Mouse (Mus musculus): ENCODE data around the gene Uba7. TPM values are rescaled to one million over a fixed set of nuclear protein-coding genes. Genes with fewer than 3 reads are reported as not detected.

Uba7 gene
- polyA plus RNA-seq, 1 experiment from 2014 or later: 2.7 TPM

- Histone ChIP-seq H3K4me2 (no peak overlapping the region), H3K9ac (no peak overlapping the region), H3K36me3 (ENCODE audit: poor library complexity, severe bottlenecking) (peaks cover 67% of the 10 kb centered on the region), H3K27me3 (no peaks in the 10 kb centered on the region), H3K9me3 (replicated peaks) (no peaks in the 10 kb centered on the region), H3K27ac (no peak overlapping the region), H3K4me1 (peaks cover 11% of the 10 kb centered on the region), H3K4me3 (no peak overlapping the region)
- ATAC-seq: no peak
- 93% methylated on average over 9 of the region's 9 CpGs for WGBS
Observed at GRCm38 (mm10) chr9:107964681-107965080, 10.6 kb upstream of the Uba7 start.

- no peaks in the 10 kb centered on the region for H3K9me3 ChIP-seq (replicated peaks)
- ATAC-seq: no peak
- H3K9ac ChIP-seq: no peak overlapping the region
- H3K36me3 ChIP-seq (ENCODE audit: poor library complexity, severe bottlenecking): peaks cover 68% of the 10 kb centered on the region
- no peaks in the 10 kb centered on the region for H3K27me3 ChIP-seq
- H3K4me3 ChIP-seq: no peak overlapping the region
- peaks cover 4% of the 10 kb centered on the region for H3K4me1 ChIP-seq
- WGBS: 93% methylated on average over 10 of the region's 10 CpGs
- no peak overlapping the region for H3K27ac ChIP-seq
- H3K4me2 ChIP-seq: no peak overlapping the region
Observed at GRCm38 (mm10) chr9:107966676-107967075, 8.6 kb upstream of the Uba7 start.

GRCm38 (mm10) chr9:107967437-107967836 is 7.9 kb upstream of the Uba7 start:
- ATAC-seq: no peak
- Histone ChIP-seq H3K4me2 (no peak overlapping the region), H3K27me3 (no peaks in the 10 kb centered on the region), H3K4me3 (no peak overlapping the region), H3K27ac (no peak overlapping the region), H3K4me1 (no peaks in the 10 kb centered on the region), H3K9ac (no peak overlapping the region), H3K36me3 (ENCODE audit: poor library complexity, severe bottlenecking) (peaks cover 65% of the 10 kb centered on the region), H3K9me3 (replicated peaks) (no peaks in the 10 kb centered on the region)
- 92% methylated on average over 6 of the region's 6 CpGs for WGBS

GRCm38 (mm10) chr9:107968531-107968930 is 6.8 kb upstream of the Uba7 start:
- ATAC-seq: no peak
- H3K27me3 ChIP-seq: no peaks in the 10 kb centered on the region
- H3K4me1 ChIP-seq: no peaks in the 10 kb centered on the region
- 94% methylated on average over 7 of the region's 7 CpGs for WGBS
- no peaks in the 10 kb centered on the region for H3K9me3 ChIP-seq (replicated peaks)
- no peak overlapping the region for H3K4me3 ChIP-seq
- H3K4me2 ChIP-seq: no peak overlapping the region
- H3K9ac ChIP-seq: no peak overlapping the region
- H3K36me3 ChIP-seq (ENCODE audit: poor library complexity, severe bottlenecking): peaks cover 55% of the 10 kb centered on the region
- H3K27ac ChIP-seq: no peak overlapping the region

- Histone ChIP-seq H3K4me1 (no peaks in the 10 kb centered on the region), H3K27ac (no peak overlapping the region), H3K36me3 (ENCODE audit: poor library complexity, severe bottlenecking) (peaks cover 39% of the 10 kb centered on the region), H3K4me3 (no peak overlapping the region), H3K4me2 (no peak overlapping the region), H3K9me3 (replicated peaks) (no peaks in the 10 kb centered on the region), H3K9ac (no peak overlapping the region), H3K27me3 (no peaks in the 10 kb centered on the region)
- no peak for ATAC-seq
- 91% methylated on average over 5 of the region's 5 CpGs for WGBS
Observed at GRCm38 (mm10) chr9:107970311-107970710, 5.0 kb upstream of the Uba7 start.

- no peaks in the 10 kb centered on the region for H3K27me3 ChIP-seq
- H3K9ac ChIP-seq: no peak overlapping the region
- no peak overlapping the region for H3K4me2 ChIP-seq
- 88% methylated on average over 8 of the region's 8 CpGs for WGBS
- H3K4me1 ChIP-seq: no peaks in the 10 kb centered on the region
- no peaks in the 10 kb centered on the region for H3K9me3 ChIP-seq (replicated peaks)
- ATAC-seq: no peak
- H3K36me3 ChIP-seq (ENCODE audit: poor library complexity, severe bottlenecking): peaks cover 38% of the 10 kb centered on the region
- H3K4me3 ChIP-seq: no peak overlapping the region
- no peak overlapping the region for H3K27ac ChIP-seq
Observed at GRCm38 (mm10) chr9:107971690-107972541, 3.4 kb upstream of the Uba7 start.

- no peak overlapping the region for H3K9ac ChIP-seq
- no peak overlapping the region for H3K27ac ChIP-seq
- 88% methylated on average over 10 of the region's 10 CpGs for WGBS
- no peaks in the 10 kb centered on the region for H3K4me1 ChIP-seq
- ATAC-seq: no peak
- peaks cover 24% of the 10 kb centered on the region for H3K36me3 ChIP-seq (ENCODE audit: poor library complexity, severe bottlenecking)
- no peaks in the 10 kb centered on the region for H3K27me3 ChIP-seq
- H3K9me3 ChIP-seq (replicated peaks): no peaks in the 10 kb centered on the region
- no peak overlapping the region for H3K4me3 ChIP-seq
- H3K4me2 ChIP-seq: no peak overlapping the region
Observed at GRCm38 (mm10) chr9:107974491-107975171, 674 bp upstream of the Uba7 start.

- Histone ChIP-seq H3K4me3 (no peak overlapping the region), H3K9me3 (replicated peaks) (no peaks in the 10 kb centered on the region), H3K4me1 (peaks cover 25% of the 10 kb centered on the region), H3K4me2 (no peak overlapping the region), H3K36me3 (ENCODE audit: poor library complexity, severe bottlenecking) (no peaks in the 10 kb centered on the region), H3K9ac (no peak overlapping the region), H3K27ac (no peak overlapping the region), H3K27me3 (peaks cover under 1% of the 10 kb centered on the region; the same call in 1 of the 2 replicates)
- WGBS: 85% methylated on average over 12 of the region's 12 CpGs
- ATAC-seq: no peak
Observed at GRCm38 (mm10) chr9:107978815-107979214, 3.5 kb downstream of the Uba7 start.

GRCm38 (mm10) chr9:107981684-107982605 is 6.6 kb downstream of the Uba7 start:
- Histone ChIP-seq H3K9ac (no peak overlapping the region; the same call in 1 of the 2 replicates), H3K4me2 (peak overlapping the region; percentile 8; the same call in 1 of the 2 replicates)
- ATAC-seq: no peak

GRCm38 (mm10) chr9:107982681-107983346 is 7.5 kb downstream of the Uba7 start, which contains the start of gene Gm20661:
TSS of gene Gm20661 (plus strand) at chr9:107983058.
- Histone ChIP-seq H3K4me3 (no peak within 1 kb of the TSS), H3K9me3 (replicated peaks) (no peaks in the 10 kb centered on the region), H3K9ac (peak within 1 kb of the TSS; percentile 41; the same call in 1 of the 2 replicates), H3K4me2 (peak within 1 kb of the TSS; percentile 23), H3K27ac (peak within 1 kb of the TSS; percentile 40; the same call in 1 of the 2 replicates), H3K4me1 (peaks cover 42% of the 10 kb centered on the region), H3K27me3 (peaks cover 21% of the 10 kb centered on the region), H3K36me3 (ENCODE audit: poor library complexity, severe bottlenecking) (no peaks in the 10 kb centered on the region)
- 56% methylated on average over 14 of the region's 14 CpGs for WGBS
- ATAC-seq: no peak

More at GRCm38 (mm10) chr9:107981684-107982605, 6.6 kb downstream of the Uba7 start:
- H3K27me3 ChIP-seq: peaks cover 16% of the 10 kb centered on the region
- H3K9me3 ChIP-seq (replicated peaks): no peaks in the 10 kb centered on the region
- H3K27ac ChIP-seq: peak overlapping the region; percentile 40; the same call in 1 of the 2 replicates
- H3K4me1 ChIP-seq: peaks cover 42% of the 10 kb centered on the region
- H3K4me3 ChIP-seq: no peak overlapping the region
- 60% methylated on average over 7 of the region's 7 CpGs for WGBS
- H3K36me3 ChIP-seq (ENCODE audit: poor library complexity, severe bottlenecking): no peaks in the 10 kb centered on the region

- no peak overlapping the region; the same call in 1 of the 2 replicates for H3K27ac ChIP-seq
- H3K4me2 ChIP-seq: no peak overlapping the region
- 43% methylated on average over 4 of the region's 4 CpGs for WGBS
- no peaks in the 10 kb centered on the region for H3K36me3 ChIP-seq (ENCODE audit: poor library complexity, severe bottlenecking)
- H3K9me3 ChIP-seq (replicated peaks): no peaks in the 10 kb centered on the region
- no peak for ATAC-seq
- no peak overlapping the region for H3K9ac ChIP-seq
- H3K4me3 ChIP-seq: no peak overlapping the region
- peaks cover 42% of the 10 kb centered on the region for H3K4me1 ChIP-seq
- H3K27me3 ChIP-seq: peaks cover 21% of the 10 kb centered on the region
Observed at GRCm38 (mm10) chr9:107983421-107983890, 8.2 kb downstream of the Uba7 start.
